Mouse (Mus musculus): ENCODE measurements at regions not wholly inside any gene's neighbourhood (a gene's known extent, or its start where the extent isn't known, plus 50 kb on each side); places are given as distances from the start of the nearest gene placed in this dataset.

DNA sequence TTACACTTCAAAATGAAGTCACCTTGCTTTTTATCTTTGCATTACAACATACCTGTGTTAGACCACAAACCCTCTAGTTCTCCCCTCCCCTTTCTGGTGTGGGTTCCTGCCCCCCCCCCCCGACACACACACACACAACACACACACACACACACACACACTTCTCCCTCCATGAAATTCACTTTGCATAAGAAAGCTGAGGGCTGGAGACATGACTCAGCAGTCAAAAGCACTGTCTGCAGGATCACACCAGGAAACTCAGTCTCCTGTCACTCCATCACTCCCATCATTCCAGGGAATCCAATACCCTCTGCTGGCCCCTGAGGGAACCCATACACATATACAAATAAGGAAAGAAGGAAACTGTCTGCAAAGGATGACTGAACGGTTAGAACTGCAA, 94.5 kb upstream of the Fyn start:
- no peaks in the 10 kb centered on the region for H3K4me1 ChIP-seq (ENCODE audit: control insufficient read depth, insufficient read depth, low read length)
- WGBS: 32% methylated on average over 2 of the region's 2 CpGs
- no peaks in the 10 kb centered on the region for H3K27me3 ChIP-seq (replicated peaks; ENCODE audit: control insufficient read depth, insufficient read depth, low read length)
- no peak overlapping the region for H3K9ac ChIP-seq (ENCODE audit: low read depth, low read length)
- H3K4me3 ChIP-seq (ENCODE audit: low read length): no peak overlapping the region
- H3K36me3 ChIP-seq (ENCODE audit: control insufficient read depth, insufficient read depth, low read length): no peaks in the 10 kb centered on the region
- H3K27ac ChIP-seq (ENCODE audit: low read length): no peak overlapping the region
- H3K4me2 ChIP-seq (ENCODE audit: low read depth, low read length): no peak overlapping the region
- no peak for ATAC-seq
- H3K9me3 ChIP-seq (ENCODE audit: control insufficient read depth, low read length): no peaks in the 10 kb centered on the region

- Histone ChIP-seq H3K27ac (ENCODE audit: low read length) (no peak overlapping the region), H3K4me3 (ENCODE audit: low read length) (no peak overlapping the region), H3K36me3 (ENCODE audit: control insufficient read depth, insufficient read depth, low read length) (no peaks in the 10 kb centered on the region), H3K4me2 (ENCODE audit: low read depth, low read length) (no peak overlapping the region), H3K9me3 (ENCODE audit: control insufficient read depth, low read length) (no peaks in the 10 kb centered on the region), H3K9ac (ENCODE audit: low read depth, low read length) (no peak overlapping the region), H3K4me1 (ENCODE audit: control insufficient read depth, insufficient read depth, low read length) (no peaks in the 10 kb centered on the region), H3K27me3 (replicated peaks; ENCODE audit: control insufficient read depth, insufficient read depth, low read length) (no peaks in the 10 kb centered on the region)
- ATAC-seq: no peak
- WGBS: 65% methylated on average over 4 of the region's 4 CpGs
These were observed 95.2 kb upstream of the Fyn start for GRCm38 (mm10) chr10:39273426-39273825.

DNA sequence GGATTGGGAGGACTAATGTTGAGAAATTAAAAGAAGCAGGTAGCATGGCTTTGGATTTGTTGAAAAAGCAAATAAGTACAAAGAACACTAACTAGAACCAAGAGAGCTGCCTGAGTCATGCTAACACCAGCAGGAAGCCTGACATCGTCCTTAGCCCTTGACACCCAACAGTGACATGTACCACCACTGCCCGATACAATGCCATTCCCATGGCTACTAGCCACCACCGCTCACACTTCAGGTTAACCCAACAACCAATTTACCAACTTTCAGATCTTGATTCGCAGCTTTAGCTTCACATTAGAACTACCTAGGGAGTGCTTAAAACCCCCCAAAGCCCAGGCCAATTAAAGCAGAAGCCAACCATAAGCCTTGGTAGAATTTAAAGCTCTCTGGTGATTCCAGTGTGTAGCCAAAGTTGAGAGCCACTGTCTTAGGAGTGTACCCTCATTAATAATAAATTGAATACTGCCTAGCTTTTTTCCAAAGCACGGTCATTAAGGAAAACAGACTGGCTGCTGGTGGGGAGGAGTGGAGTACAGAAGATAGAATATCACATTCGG, 96.2 kb upstream of the Fyn start:
- Histone ChIP-seq H3K9ac (ENCODE audit: low read depth, low read length) (no peak overlapping the region), H3K27ac (ENCODE audit: low read length) (no peak overlapping the region), H3K9me3 (ENCODE audit: control insufficient read depth, low read length) (no peaks in the 10 kb centered on the region), H3K4me3 (ENCODE audit: low read length) (no peak overlapping the region), H3K27me3 (replicated peaks; ENCODE audit: control insufficient read depth, insufficient read depth, low read length) (no peaks in the 10 kb centered on the region), H3K4me1 (ENCODE audit: control insufficient read depth, insufficient read depth, low read length) (no peaks in the 10 kb centered on the region), H3K36me3 (ENCODE audit: control insufficient read depth, insufficient read depth, low read length) (no peaks in the 10 kb centered on the region), H3K4me2 (ENCODE audit: low read depth, low read length) (no peak overlapping the region)
- WGBS: 76% methylated on average over 6 of the region's 6 CpGs
- ATAC-seq: no peak

GRCm38 (mm10) chr10:39270406-39270805, 98.2 kb upstream of the Fyn start:
- ATAC-seq: no peak
- H3K36me3 ChIP-seq (ENCODE audit: control insufficient read depth, insufficient read depth, low read length): no peaks in the 10 kb centered on the region
- WGBS: 80% methylated on average over 3 of the region's 3 CpGs

GRCm38 (mm10) chr10:39267236-39267635, 101.4 kb upstream of the Fyn start:
- 85% methylated on average over 6 of the region's 6 CpGs for WGBS
- H3K9ac ChIP-seq (ENCODE audit: low read depth, low read length): no peak overlapping the region
- no peak for ATAC-seq
- no peaks in the 10 kb centered on the region for H3K9me3 ChIP-seq (ENCODE audit: control insufficient read depth, low read length)
- H3K27ac ChIP-seq (ENCODE audit: low read length): no peak overlapping the region
- no peak overlapping the region for H3K4me3 ChIP-seq (ENCODE audit: low read length)
- no peaks in the 10 kb centered on the region for H3K36me3 ChIP-seq (ENCODE audit: control insufficient read depth, insufficient read depth, low read length)
- H3K4me2 ChIP-seq (ENCODE audit: low read depth, low read length): no peak overlapping the region
- H3K4me1 ChIP-seq (ENCODE audit: control insufficient read depth, insufficient read depth, low read length): peaks cover 4% of the 10 kb centered on the region; the same call in 1 of the 2 replicates
- no peaks in the 10 kb centered on the region for H3K27me3 ChIP-seq (replicated peaks; ENCODE audit: control insufficient read depth, insufficient read depth, low read length)

More at GRCm38 (mm10) chr10:39270406-39270805, 98.2 kb upstream of the Fyn start:
- H3K27me3 ChIP-seq (replicated peaks; ENCODE audit: control insufficient read depth, insufficient read depth, low read length): no peaks in the 10 kb centered on the region
- H3K27ac ChIP-seq (ENCODE audit: low read length): no peak overlapping the region
- no peak overlapping the region for H3K4me2 ChIP-seq (ENCODE audit: low read depth, low read length)
- H3K9me3 ChIP-seq (ENCODE audit: control insufficient read depth, low read length): no peaks in the 10 kb centered on the region
- no peaks in the 10 kb centered on the region for H3K4me1 ChIP-seq (ENCODE audit: control insufficient read depth, insufficient read depth, low read length)
- no peak overlapping the region for H3K9ac ChIP-seq (ENCODE audit: low read depth, low read length)
- H3K4me3 ChIP-seq (ENCODE audit: low read length): no peak overlapping the region

GRCm38 (mm10) chr10:39266482-39266881, 102.2 kb upstream of the Fyn start:
- Histone ChIP-seq H3K9me3 (ENCODE audit: control insufficient read depth, low read length) (no peaks in the 10 kb centered on the region), H3K4me1 (ENCODE audit: control insufficient read depth, insufficient read depth, low read length) (peaks cover 9% of the 10 kb centered on the region; the same call in 1 of the 2 replicates), H3K36me3 (ENCODE audit: control insufficient read depth, insufficient read depth, low read length) (no peaks in the 10 kb centered on the region), H3K9ac (ENCODE audit: low read depth, low read length) (no peak overlapping the region), H3K4me3 (ENCODE audit: low read length) (no peak overlapping the region), H3K4me2 (ENCODE audit: low read depth, low read length) (no peak overlapping the region), H3K27ac (ENCODE audit: low read length) (peak overlapping the region; percentile 76), H3K27me3 (replicated peaks; ENCODE audit: control insufficient read depth, insufficient read depth, low read length) (no peaks in the 10 kb centered on the region)
- ATAC-seq: peak; percentile 76
- 26% methylated on average over 5 of the region's 5 CpGs for WGBS

- Histone ChIP-seq H3K4me3 (ENCODE audit: low read length) (no peak overlapping the region), H3K36me3 (ENCODE audit: control insufficient read depth, insufficient read depth, low read length) (no peaks in the 10 kb centered on the region), H3K27me3 (replicated peaks; ENCODE audit: control insufficient read depth, insufficient read depth, low read length) (no peaks in the 10 kb centered on the region), H3K4me2 (ENCODE audit: low read depth, low read length) (no peak overlapping the region), H3K4me1 (ENCODE audit: control insufficient read depth, insufficient read depth, low read length) (peaks cover 12% of the 10 kb centered on the region; the same call in 1 of the 2 replicates), H3K9ac (ENCODE audit: low read depth, low read length) (no peak overlapping the region), H3K27ac (ENCODE audit: low read length) (peak overlapping the region; percentile 59), H3K9me3 (ENCODE audit: control insufficient read depth, low read length) (no peaks in the 10 kb centered on the region)
- ATAC-seq: no peak
- WGBS: 25% methylated on average over 7 of the region's 7 CpGs
These were observed 98.9 kb upstream of the Ccn6 start for GRCm38 (mm10) chr10:39262466-39262865.

- H3K27ac ChIP-seq (ENCODE audit: low read length): peak overlapping the region; percentile 82
- 48% methylated on average over 8 of the region's 8 CpGs for WGBS
- no peaks in the 10 kb centered on the region for H3K36me3 ChIP-seq (ENCODE audit: control insufficient read depth, insufficient read depth, low read length)
- ATAC-seq: peak; percentile 85
- H3K9ac ChIP-seq (ENCODE audit: low read depth, low read length): no peak overlapping the region
- H3K9me3 ChIP-seq (ENCODE audit: control insufficient read depth, low read length): no peaks in the 10 kb centered on the region
- no peaks in the 10 kb centered on the region for H3K27me3 ChIP-seq (replicated peaks; ENCODE audit: control insufficient read depth, insufficient read depth, low read length)
- peaks cover 12% of the 10 kb centered on the region; the same call in 1 of the 2 replicates for H3K4me1 ChIP-seq (ENCODE audit: control insufficient read depth, insufficient read depth, low read length)
- no peak overlapping the region for H3K4me3 ChIP-seq (ENCODE audit: low read length)
- H3K4me2 ChIP-seq (ENCODE audit: low read depth, low read length): no peak overlapping the region
These were observed 97.9 kb upstream of the Ccn6 start for GRCm38 (mm10) chr10:39261174-39262145.

- WGBS: 87% methylated on average over 6 of the region's 6 CpGs
- Histone ChIP-seq H3K4me3 (ENCODE audit: low read length) (no peak overlapping the region), H3K27ac (ENCODE audit: low read length) (no peak overlapping the region), H3K4me2 (ENCODE audit: low read depth, low read length) (no peak overlapping the region), H3K4me1 (ENCODE audit: control insufficient read depth, insufficient read depth, low read length) (peaks cover 12% of the 10 kb centered on the region; the same call in 1 of the 2 replicates), H3K36me3 (ENCODE audit: control insufficient read depth, insufficient read depth, low read length) (no peaks in the 10 kb centered on the region), H3K9me3 (ENCODE audit: control insufficient read depth, low read length) (no peaks in the 10 kb centered on the region), H3K9ac (ENCODE audit: low read depth, low read length) (no peak overlapping the region), H3K27me3 (replicated peaks; ENCODE audit: control insufficient read depth, insufficient read depth, low read length) (no peaks in the 10 kb centered on the region)
- no peak for ATAC-seq
These were observed 96.5 kb upstream of the Ccn6 start for GRCm38 (mm10) chr10:39260061-39260460.
